Mouse (Mus musculus) hindbrain, embryonic 11.5 days (tissue): ENCODE results near the gene Fancm. TPM values are rescaled to one million over a fixed set of nuclear protein-coding genes. Genes with fewer than 3 reads are reported as not detected.
"Not testable (repeated sequence)": the region's sequence is repeated elsewhere in the genome, so short reads cannot be mapped to it uniquely, and the experiment has no call there.

Experiments
- ATAC-seq: fragments of 200-750 bp; cut with Nextera tagmentation; 2 replicates; pipeline ENCODE4 v1.8.0; 2017; ENCODE audit warnings: mild to moderate bottlenecking, moderate TSS enrichment, moderate library complexity; ENCODE audit not compliant: low FRiP score
- DNase-seq: peaks from one replicate; pipeline ENCODE4 v3.0.0-alpha.2; 2015; ENCODE audit warnings: low spot score
- H3K27ac ChIP-seq: fragments of 300-500 bp; sonication (generic); 2 replicates; pipeline ENCODE4 v1.5.1; 2014; ENCODE audit warnings: mild to moderate bottlenecking, low read depth, low read length
- H3K27me3 ChIP-seq: fragments of 300-500 bp; sonication (generic); 2 replicates; pipeline ENCODE4 v1.6.1; 2014; ENCODE audit warnings: mild to moderate bottlenecking, low read length, moderate library complexity, mixed read lengths; ENCODE audit not compliant: control insufficient read depth, insufficient read depth
- H3K36me3 ChIP-seq: fragments of 300-500 bp; sonication (generic); 2 replicates; pipeline ENCODE4 v1.6.1; 2014; ENCODE audit warnings: mild to moderate bottlenecking, low read length, moderate library complexity, mixed read lengths; ENCODE audit not compliant: control insufficient read depth, insufficient read depth
- H3K4me1 ChIP-seq: fragments of 300-500 bp; sonication (generic); replicated peaks from 2 replicates; pipeline ENCODE4 v1.6.1; 2014; ENCODE audit warnings: low read length, mixed read lengths; ENCODE audit not compliant: control insufficient read depth, insufficient read depth
- H3K4me2 ChIP-seq: fragments of 300-500 bp; sonication (generic); replicated peaks from 2 replicates; pipeline ENCODE4 v1.6.1; 2014; ENCODE audit warnings: mild to moderate bottlenecking, low read depth, low read length
- H3K4me3 ChIP-seq: fragments of 300-500 bp; sonication (generic); 2 replicates; pipeline ENCODE4 v1.5.1; 2014; ENCODE audit warnings: low read depth, low read length
- H3K9ac ChIP-seq: fragments of 300-500 bp; sonication (generic); 2 replicates; pipeline ENCODE4 v1.6.1; 2014; ENCODE audit warnings: low read depth, low read length
- H3K9me3 ChIP-seq: fragments of 300-500 bp; sonication (generic); 2 replicates; pipeline ENCODE4 v1.6.1; 2016; ENCODE audit warnings: low read length; ENCODE audit not compliant: control insufficient read depth
- WGBS: fragments of 180-500 bp; shearing (Covaris S2); extraction: QIAGEN DNeasy Blood & Tissue Kit; methylation state at CpG from one replicate; pipeline ENCODE4 v1.1.7; 2014; 5-methylcytosine and 5-hydroxymethylcytosine counted together
- polyA plus RNA-seq: library from polyadenylated mRNA; unstranded; fragments of >200 nt; fragmentation: Nextera tagmentation; extraction: Ambion mirVana; gene quantifications from 2 replicates; pipeline ENCODE4 v1.2.1, GENCODE M21; 2014

Fancm gene
- polyA plus RNA-seq, 1 experiment from 2014 or later = 13.1 TPM

DNA sequence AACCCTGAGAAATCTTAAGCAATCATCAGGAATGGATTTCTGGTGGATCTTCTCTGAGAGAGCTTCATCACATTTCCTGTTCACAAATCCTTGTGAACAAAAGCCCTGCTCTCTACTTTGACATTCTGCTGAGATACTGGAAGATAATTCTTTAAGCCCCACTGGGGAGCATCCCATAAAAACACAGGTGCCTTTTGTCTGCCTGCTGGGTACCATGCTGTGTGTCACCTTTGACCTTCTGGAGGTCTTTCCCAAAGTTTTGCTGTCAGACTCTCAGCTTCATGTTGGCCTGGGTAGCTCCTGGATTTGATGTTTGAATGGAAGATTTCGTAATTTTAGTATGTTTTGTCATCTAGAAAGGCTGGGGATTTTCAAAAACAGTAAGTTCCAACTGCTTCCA is 33.3 kb downstream of the Fancm start:
- Histone ChIP-seq H3K4me2 (no peak overlapping the region), H3K27ac (no peak overlapping the region), H3K9ac (no peak overlapping the region), H3K36me3 (no peaks in the 10 kb centered on the region), H3K27me3 (no peaks in the 10 kb centered on the region), H3K4me3 (no peak overlapping the region), H3K4me1 (no peaks in the 10 kb centered on the region), H3K9me3 (no peaks in the 10 kb centered on the region)
- DNase-seq = no peak
- no peak for ATAC-seq
- WGBS = 80% methylated on average over 1 of the region's 1 CpGs

DNA sequence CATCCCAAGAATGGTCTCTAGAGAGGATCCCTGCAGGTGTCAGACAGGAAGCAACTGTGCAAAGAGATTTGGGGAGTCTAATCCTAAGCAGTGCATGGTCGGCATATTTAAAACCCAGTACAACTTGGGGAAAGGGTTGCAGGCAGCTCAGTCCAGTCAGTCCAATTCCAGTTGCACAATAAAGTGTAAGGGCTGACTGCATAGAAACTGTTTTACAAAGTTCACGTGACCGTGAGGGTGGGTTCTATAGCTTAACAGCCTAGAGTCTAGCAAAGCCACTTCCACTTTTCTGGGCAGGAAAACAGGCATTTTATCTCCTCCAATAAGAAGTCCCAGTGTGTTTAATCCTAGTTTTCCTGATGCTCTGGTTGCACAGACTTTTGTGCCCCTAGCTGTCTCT is 36.1 kb downstream of the Fancm start:
- no peaks in the 10 kb centered on the region for H3K4me1 ChIP-seq
- no peak overlapping the region for H3K4me3 ChIP-seq
- DNase-seq (no peak), ATAC-seq (no peak)
- no peak overlapping the region for H3K4me2 ChIP-seq
- no peak overlapping the region for H3K27ac ChIP-seq
- WGBS = 88% methylated on average over 3 of the region's 3 CpGs
- H3K36me3 ChIP-seq = no peaks in the 10 kb centered on the region
- no peak overlapping the region for H3K9ac ChIP-seq
- no peaks in the 10 kb centered on the region for H3K9me3 ChIP-seq
- H3K27me3 ChIP-seq = no peaks in the 10 kb centered on the region

DNA sequence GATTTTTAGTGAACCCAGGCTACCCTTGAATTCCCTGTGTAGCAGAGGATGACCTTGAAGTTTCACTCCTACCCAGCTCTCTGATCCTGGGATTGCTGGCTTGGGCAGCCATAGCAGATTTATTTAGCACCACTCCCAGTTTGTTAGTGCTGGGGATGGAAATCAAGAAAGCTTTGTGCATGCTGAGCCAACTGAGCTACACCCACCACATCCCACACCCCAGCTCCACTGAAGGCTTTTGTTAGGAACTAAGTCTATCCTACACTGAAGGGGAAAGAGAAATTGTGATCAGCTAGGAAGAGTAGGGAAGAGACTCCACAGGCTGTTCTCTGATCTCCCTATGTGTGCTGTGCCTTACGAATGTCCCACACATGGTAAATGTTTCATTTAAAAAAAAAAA is 37.4 kb downstream of the Fancm start:
- no peaks in the 10 kb centered on the region for H3K4me1 ChIP-seq
- H3K9me3 ChIP-seq = no peaks in the 10 kb centered on the region
- ATAC-seq (no peak), DNase-seq (no peak)
- no peak overlapping the region for H3K4me2 ChIP-seq
- H3K27me3 ChIP-seq = no peaks in the 10 kb centered on the region
- peaks cover 2% of the 10 kb centered on the region; the same call in 1 of the 2 replicates for H3K36me3 ChIP-seq
- 90% methylated on average over 1 of the region's 1 CpGs for WGBS
- H3K27ac ChIP-seq = no peak overlapping the region
- H3K9ac ChIP-seq = no peak overlapping the region
- H3K4me3 ChIP-seq = no peak overlapping the region

DNA sequence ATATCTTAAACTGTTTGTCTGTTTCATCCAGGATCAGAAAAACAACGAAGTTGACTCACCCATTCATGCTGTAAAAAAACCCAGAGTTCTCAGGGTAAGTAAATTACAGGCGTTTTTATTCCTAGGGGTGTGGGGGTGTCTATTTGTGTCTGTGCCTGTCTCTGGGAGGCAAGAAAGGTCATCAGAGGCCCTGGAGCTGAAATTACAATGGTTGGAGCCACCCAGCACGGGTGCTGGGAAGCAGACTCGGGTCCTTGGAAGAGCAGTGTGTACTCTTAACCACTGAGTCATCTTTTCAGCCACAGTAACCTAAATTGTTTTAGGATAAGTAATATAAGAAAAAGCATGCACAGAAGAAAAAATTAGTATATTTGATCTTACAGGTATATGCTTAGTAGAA is 38.5 kb downstream of the Fancm start:
- ATAC-seq (no peak), DNase-seq (no peak)
- Histone ChIP-seq H3K4me1 (no peaks in the 10 kb centered on the region), H3K9ac (no peak overlapping the region), H3K4me3 (no peak overlapping the region), H3K4me2 (no peak overlapping the region), H3K9me3 (no peaks in the 10 kb centered on the region), H3K36me3 (peaks cover 2% of the 10 kb centered on the region; the same call in 1 of the 2 replicates), H3K27ac (no peak overlapping the region), H3K27me3 (no peaks in the 10 kb centered on the region)
- WGBS = 94% methylated on average over 4 of the region's 4 CpGs

DNA sequence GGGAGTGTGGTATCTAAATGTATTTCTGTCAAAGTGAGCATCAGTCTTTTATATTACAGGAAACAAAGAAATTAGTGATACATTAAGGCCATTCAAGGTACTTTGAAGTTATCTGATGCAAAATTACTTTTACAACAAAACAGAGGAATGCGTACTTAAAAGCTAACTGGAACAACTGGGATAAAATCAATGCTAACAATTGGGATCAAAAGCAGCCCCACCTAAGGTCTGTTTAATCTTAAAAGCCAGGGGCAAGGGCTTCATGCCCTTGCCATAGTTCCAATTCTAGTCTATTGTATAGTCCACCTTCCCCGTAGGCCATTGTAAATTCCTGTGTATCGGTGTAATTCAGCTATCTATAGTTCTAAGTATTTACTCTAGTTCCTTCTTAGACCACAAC is 39.6 kb downstream of the Fancm start:
- ATAC-seq = not testable (repeated sequence)

DNA sequence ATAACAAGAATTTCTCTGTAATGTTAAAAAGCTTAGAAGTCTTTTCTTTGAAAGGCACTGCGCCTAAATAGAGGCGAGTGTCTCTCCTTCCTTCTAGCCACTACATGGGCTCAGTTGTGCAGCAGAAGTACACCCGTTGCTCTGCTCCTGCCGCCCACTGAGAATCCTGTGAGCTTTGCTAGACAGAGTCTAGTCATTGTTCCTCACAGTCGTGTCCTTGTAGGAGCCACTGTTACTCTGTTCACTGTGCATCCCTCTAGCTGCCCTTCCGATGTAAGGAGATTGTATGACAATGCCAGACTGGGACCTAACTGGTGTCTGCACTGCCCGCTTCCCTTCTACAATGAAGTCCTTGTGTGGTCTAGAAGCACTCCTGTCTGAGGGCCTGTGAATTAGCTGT is 43.6 kb downstream of the Fancm start:
- no peak for ATAC-seq
- H3K36me3 ChIP-seq = peaks cover 6% of the 10 kb centered on the region
- no peak overlapping the region for H3K27ac ChIP-seq
- no peak for DNase-seq
- no peaks in the 10 kb centered on the region for H3K4me1 ChIP-seq
- H3K4me3 ChIP-seq = no peak overlapping the region
- H3K27me3 ChIP-seq = no peaks in the 10 kb centered on the region
- 88% methylated on average over 7 of the region's 7 CpGs for WGBS
- no peaks in the 10 kb centered on the region for H3K9me3 ChIP-seq
- H3K9ac ChIP-seq = no peak overlapping the region
- no peak overlapping the region for H3K4me2 ChIP-seq

More for the DNA sequence above, 39.6 kb downstream of the Fancm start:
- H3K4me3 ChIP-seq, H3K4me2 ChIP-seq, H3K4me1 ChIP-seq, DNase-seq, H3K27ac ChIP-seq, H3K9ac ChIP-seq, H3K9me3 ChIP-seq, H3K36me3 ChIP-seq, H3K27me3 ChIP-seq: not testable (repeated sequence)
- WGBS = 93% methylated on average over 3 of the region's 3 CpGs

- H3K36me3 ChIP-seq = peaks cover 6% of the 10 kb centered on the region
These were observed 44.0 kb downstream of the Fancm start for GRCm38 (mm10) chr12:65119451-65119850.

DNA sequence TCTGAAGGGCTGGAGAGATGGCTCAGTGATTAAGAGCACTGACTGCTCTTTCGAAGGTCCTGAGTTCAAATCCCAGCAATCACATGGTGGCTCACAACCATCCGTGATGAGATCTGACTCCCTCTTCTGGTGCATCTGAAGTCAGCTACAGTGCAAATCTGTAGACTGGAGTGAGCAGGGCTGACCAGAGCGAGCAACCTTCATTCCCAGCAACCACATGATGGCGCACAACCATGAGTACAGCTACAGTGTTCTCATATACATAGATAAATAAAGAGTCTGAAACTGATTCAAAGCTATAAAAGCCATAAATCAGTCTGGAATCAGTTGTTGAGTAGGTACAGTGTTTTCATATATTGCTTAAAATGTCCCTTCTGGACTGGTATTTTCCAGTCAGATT is 60.7 kb downstream of the Fancm start:
- H3K4me1 ChIP-seq, H3K4me2 ChIP-seq, ATAC-seq, H3K4me3 ChIP-seq, H3K9me3 ChIP-seq, H3K27ac ChIP-seq, H3K36me3 ChIP-seq, DNase-seq, H3K9ac ChIP-seq, H3K27me3 ChIP-seq: not testable (repeated sequence)
- 92% methylated on average over 4 of the region's 4 CpGs for WGBS

More at GRCm38 (mm10) chr12:65119451-65119850, 44.0 kb downstream of the Fancm start:
- Histone ChIP-seq H3K4me2 (no peak overlapping the region), H3K27me3 (no peaks in the 10 kb centered on the region), H3K4me3 (no peak overlapping the region), H3K9me3 (no peaks in the 10 kb centered on the region), H3K9ac (no peak overlapping the region), H3K4me1 (no peaks in the 10 kb centered on the region), H3K27ac (no peak overlapping the region)
- 92% methylated on average over 5 of the region's 5 CpGs for WGBS
- ATAC-seq (no peak), DNase-seq (no peak)

GRCm38 (mm10) chr12:65172021-65172951 is 96.9 kb downstream of the Fancm start, which contains the start of gene Mis18bp1:
Gene Mis18bp1 (minus strand): TSS chr12:65172604.
- peak within 1 kb of the TSS; percentile 75 for H3K9ac ChIP-seq
- H3K27me3 ChIP-seq = no peaks in the 10 kb centered on the region
- DNase-seq (peak; percentile 93), ATAC-seq (peak; percentile 99)
- WGBS = under 1% methylated on average over 70 of the region's 70 CpGs
- no peaks in the 10 kb centered on the region for H3K36me3 ChIP-seq
- H3K4me2 ChIP-seq = peak within 1 kb of the TSS; percentile 53
- 0 out of 2 replicates have a peak, but pooled peaks cover 2% of the 10 kb centered on the region for H3K4me1 ChIP-seq
- no peaks in the 10 kb centered on the region; the same call in 1 of the 2 replicates for H3K9me3 ChIP-seq
- peak within 1 kb of the TSS; percentile 69 for H3K4me3 ChIP-seq
- H3K27ac ChIP-seq = peak within 1 kb of the TSS; percentile 88
